Mouse (Mus musculus) MEL (cell line): ENCODE measurements at regions not wholly inside any gene's neighbourhood (a gene's known extent, or its start where the extent isn't known, plus 50 kb on each side); places are given as distances from the start of the nearest gene placed in this dataset.

Experiments used
- DNase-seq: peaks from one replicate; pipeline ENCODE4 v3.0.0; 2011; ENCODE audit warnings: low read depth, low spot score
- H3K27ac ChIP-seq: 2 replicates; pipeline ENCODE4 v1.5.1; 2012; ENCODE audit warnings: low read depth, mild to moderate bottlenecking, control low read depth, low read length, moderate library complexity; ENCODE audit not compliant: control insufficient read depth
- H3K27me3 ChIP-seq, 2 experiments: fragments of 150-350 bp in 1 of 2; sonication (generic) in 1 of 2; 2 replicates each; pipeline ENCODE4 v1.6.1; 2012; ENCODE audit warnings: low read length in 2 of 2, mild to moderate bottlenecking in 2 of 2, improper control_type of control experiment in 1 of 2, moderate library complexity in 1 of 2; ENCODE audit not compliant: insufficient read depth in 2 of 2, control insufficient read depth in 1 of 2
- H3K36me3 ChIP-seq, 2 experiments: 2 replicates each; pipeline ENCODE4 v1.6.1; 2012 to 2014; ENCODE audit warnings: low read length in 2 of 2, improper control_type of control experiment in 1 of 2, inconsistent platforms in 1 of 2, mild to moderate bottlenecking in 1 of 2; ENCODE audit not compliant: insufficient read depth in 2 of 2, control insufficient read depth in 1 of 2
- H3K4me1 ChIP-seq, 2 experiments: fragments of 150-350 bp in 1 of 2; sonication (generic) in 1 of 2; 2 replicates each; pipeline ENCODE4 v1.6.1; 2012; ENCODE audit warnings: low read length in 2 of 2, improper control_type of control experiment in 1 of 2, mild to moderate bottlenecking in 1 of 2; ENCODE audit not compliant: insufficient read depth in 2 of 2, control insufficient read depth in 1 of 2
- H3K4me3 ChIP-seq, 2 experiments: fragments of 150-350 bp in 1 of 2; sonication (generic) in 1 of 2; 2 replicates each; pipeline ENCODE4 v1.5.1; 2012; ENCODE audit warnings: low read depth in 2 of 2, low read length in 2 of 2, mild to moderate bottlenecking in 2 of 2, moderate library complexity in 2 of 2, control low read depth in 1 of 2, improper control_type of control experiment in 1 of 2; ENCODE audit not compliant: control insufficient read depth in 1 of 2, insufficient read depth in 1 of 2
- H3K79me2 ChIP-seq: 2 replicates; pipeline ENCODE4 v1.6.1; 2012; ENCODE audit warnings: mild to moderate bottlenecking, low read length, moderate library complexity; ENCODE audit not compliant: control insufficient read depth, poor library complexity, insufficient read depth
- H3K9ac ChIP-seq: 2 replicates; pipeline ENCODE4 v1.6.1; 2012; ENCODE audit warnings: low read depth, mild to moderate bottlenecking, control low read depth, low read length, moderate library complexity; ENCODE audit not compliant: control insufficient read depth, poor library complexity, severe bottlenecking
- H3K9me3 ChIP-seq: fragments of 150-350 bp; sonication (generic); replicated peaks from 2 replicates; pipeline ENCODE4 v1.6.1; 2012; ENCODE audit warnings: mild to moderate bottlenecking, low read length, improper control_type of control experiment, moderate library complexity; ENCODE audit not compliant: insufficient read depth
- CTCF ChIP-seq, 3 experiments: IDR thresholded peaks in 2 of 3; conservative IDR thresholded peaks in 1 of 3; 2 replicates each; pipeline ENCODE4 v1.5.1; 2011 to 2012; ENCODE audit warnings: low read length in 3 of 3, low read depth in 2 of 3, mild to moderate bottlenecking in 2 of 3, improper control_type of control experiment in 1 of 3, inconsistent platforms in 1 of 3, mixed read lengths in 1 of 3, moderate library complexity in 1 of 3; ENCODE audit not compliant: control insufficient read depth in 1 of 3, insufficient read depth in 1 of 3, poor library complexity in 1 of 3, severe bottlenecking in 1 of 3
- ELF1 ChIP-seq: IDR thresholded peaks from 2 replicates; pipeline ENCODE4 v1.6.1; 2014; ENCODE audit warnings: low read depth, mild to moderate bottlenecking, inconsistent platforms, low read length, improper control_type of control experiment, moderate library complexity
- ETS1 ChIP-seq: IDR thresholded peaks from 2 replicates; pipeline ENCODE4 v1.6.1; 2012; ENCODE audit warnings: low read depth, mild to moderate bottlenecking, inconsistent platforms, low read length, improper control_type of control experiment, moderate library complexity
- GABPA ChIP-seq: IDR thresholded peaks from 2 replicates; pipeline ENCODE4 v1.6.1; 2012; ENCODE audit warnings: low read depth, mild to moderate bottlenecking, inconsistent platforms, low read length, improper control_type of control experiment, moderate library complexity
- GATA1 ChIP-seq: IDR thresholded peaks from 2 replicates; pipeline ENCODE4 v1.6.1; 2011; ENCODE audit warnings: low read depth, low read length, improper control_type of control experiment
- JUND ChIP-seq: IDR thresholded peaks from 2 replicates; pipeline ENCODE4 v1.6.1; 2011; ENCODE audit warnings: low read depth, mild to moderate bottlenecking, improper control_type of control experiment, low read length
- MAX ChIP-seq: IDR thresholded peaks from 2 replicates; pipeline ENCODE4 v1.6.1; 2011; ENCODE audit warnings: low read length, improper control_type of control experiment
- MXI1 ChIP-seq: IDR thresholded peaks from 2 replicates; pipeline ENCODE4 v1.6.1; 2011; ENCODE audit warnings: mild to moderate bottlenecking, low read depth, low read length, improper control_type of control experiment
- MYB ChIP-seq: IDR thresholded peaks from 2 replicates; pipeline ENCODE4 v1.6.1; 2011; ENCODE audit warnings: mild to moderate bottlenecking, low read depth, low read length, improper control_type of control experiment
- NELFE ChIP-seq: IDR thresholded peaks from 2 replicates; pipeline ENCODE4 v1.6.1; 2011; ENCODE audit warnings: low read depth, low read length, improper control_type of control experiment
- POLR2A ChIP-seq, 2 experiments: IDR thresholded peaks; 2 replicates each; pipeline ENCODE4 v1.6.1; 2011 to 2012; ENCODE audit warnings: low read length in 2 of 2, mild to moderate bottlenecking in 2 of 2, control low read depth in 1 of 2, improper control_type of control experiment in 1 of 2, low read depth in 1 of 2, moderate library complexity in 1 of 2; ENCODE audit not compliant: control insufficient read depth in 1 of 2, insufficient read depth in 1 of 2, poor library complexity in 1 of 2
- POLR2AphosphoS5 ChIP-seq: IDR thresholded peaks from 2 replicates; pipeline ENCODE4 v1.6.1; 2012; ENCODE audit warnings: low read depth, borderline replicate concordance, mild to moderate bottlenecking, inconsistent platforms, low read length, moderate library complexity, mixed read lengths
- SMC3 ChIP-seq: IDR thresholded peaks from 2 replicates; pipeline ENCODE4 v1.6.1; 2011; ENCODE audit warnings: low read depth, low read length, improper control_type of control experiment
- TBP ChIP-seq: IDR thresholded peaks from 2 replicates; pipeline ENCODE4 v1.8.0; 2011; ENCODE audit warnings: low read depth, low read length, improper control_type of control experiment
- UBTF ChIP-seq: IDR thresholded peaks from 2 replicates; pipeline ENCODE4 v1.6.1; 2012; ENCODE audit warnings: low read depth, mild to moderate bottlenecking, inconsistent platforms, low read length, improper control_type of control experiment, moderate library complexity, borderline replicate concordance; ENCODE audit not compliant: insufficient read depth
- USF1 ChIP-seq: IDR thresholded peaks from 2 replicates; pipeline ENCODE4 v1.6.1; 2014; ENCODE audit warnings: low read depth, mild to moderate bottlenecking, inconsistent platforms, low read length, improper control_type of control experiment, moderate library complexity
- ZC3H11A ChIP-seq: IDR thresholded peaks from 2 replicates; pipeline ENCODE4 v1.6.1; 2012; ENCODE audit warnings: low read depth, mild to moderate bottlenecking, inconsistent platforms, low read length, improper control_type of control experiment
- ZKSCAN1 ChIP-seq: IDR thresholded peaks from 2 replicates; pipeline ENCODE4 v1.6.1; 2012; ENCODE audit warnings: low read depth, mild to moderate bottlenecking, inconsistent platforms, low read length, improper control_type of control experiment, moderate library complexity
- ZMIZ1 ChIP-seq: IDR thresholded peaks from 2 replicates; pipeline ENCODE4 v1.6.1; 2012; ENCODE audit warnings: low read depth, mild to moderate bottlenecking, inconsistent platforms, low read length, improper control_type of control experiment, moderate library complexity
- ZNF384 ChIP-seq: IDR thresholded peaks from 2 replicates; pipeline ENCODE4 v1.6.1; 2012; ENCODE audit warnings: low read depth, mild to moderate bottlenecking, inconsistent platforms, low read length, improper control_type of control experiment

DNA sequence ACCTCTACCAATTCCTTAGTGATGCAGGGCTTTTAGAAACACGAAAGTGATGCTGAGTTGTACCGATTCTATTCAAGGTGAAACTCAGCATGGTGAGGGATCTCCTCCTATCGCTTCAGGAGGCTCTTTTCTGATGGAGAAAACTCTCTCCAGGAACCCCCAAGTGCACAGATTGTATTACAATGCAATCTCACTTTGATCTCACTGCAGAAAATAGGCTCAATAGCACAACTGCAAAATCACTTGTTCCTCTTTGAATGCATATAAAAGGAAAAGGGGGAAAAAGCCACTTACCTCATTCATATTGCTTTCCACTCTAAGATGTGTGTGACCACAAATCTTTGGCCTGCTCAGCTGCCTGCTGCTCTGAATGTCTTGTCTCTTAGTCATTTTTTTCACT is 378.5 kb downstream of the Fam84b start:
- H3K9me3 ChIP-seq: no peaks in the 10 kb centered on the region
- no peaks in the 10 kb centered on the region for H3K79me2 ChIP-seq
- TF ChIP-seq POLR2AphosphoS5 (no peak), NELFE (no peak), UBTF (no peak)
- H3K36me3 ChIP-seq: no peaks in the 10 kb centered on the region
- DNase-seq: no peak
- no peak overlapping the region for H3K4me3 ChIP-seq
- no peaks in the 10 kb centered on the region for H3K4me1 ChIP-seq
- H3K27ac ChIP-seq: no peak overlapping the region
- no peak overlapping the region for H3K9ac ChIP-seq
- no peaks in the 10 kb centered on the region for H3K27me3 ChIP-seq

- Histone ChIP-seq H3K79me2 (no peaks in the 10 kb centered on the region), H3K4me1 (no peaks in the 10 kb centered on the region), H3K36me3 (no peaks in the 10 kb centered on the region), H3K9ac (no peak overlapping the region), H3K4me3 (no peak overlapping the region), H3K27me3 (no peaks in the 10 kb centered on the region), H3K9me3 (no peaks in the 10 kb centered on the region), H3K27ac (no peak overlapping the region)
- TF ChIP-seq ZMIZ1: no peak
- no peak for TF ChIP-seq MYB
- no peak for TF ChIP-seq ZC3H11A
- TF ChIP-seq NELFE: no peak
- no peak for TF ChIP-seq MXI1
- no peak for TF ChIP-seq SMC3
- TF ChIP-seq ZKSCAN1: no peak
- TF ChIP-seq USF1: no peak
- no peak for TF ChIP-seq POLR2AphosphoS5
- TF ChIP-seq GATA1: no peak
- no peak for TF ChIP-seq JUND
- no peak for TF ChIP-seq POLR2A (IDR thresholded peaks at IDR 0.05; ENCODE audit: control insufficient read depth in 1 of 2, insufficient read depth in 1 of 2, low read depth in 1 of 2, low read length in 2 of 2, poor library complexity in 1 of 2)
- TF ChIP-seq TBP: no peak
- no peak for TF ChIP-seq CTCF (IDR thresholded peaks at IDR 0.05 in 2 of 3, conservative IDR thresholded peaks at IDR 0.05 in 1 of 3; ENCODE audit: control insufficient read depth in 1 of 3, insufficient read depth in 1 of 3, low read depth in 2 of 3, low read length in 3 of 3, poor library complexity in 1 of 3, severe bottlenecking in 1 of 3)
- DNase-seq: no peak
Measured at GRCm38 (mm10) chr15:60431916-60432315, 415.5 kb upstream of the 4933412E24Rik start.

DNA sequence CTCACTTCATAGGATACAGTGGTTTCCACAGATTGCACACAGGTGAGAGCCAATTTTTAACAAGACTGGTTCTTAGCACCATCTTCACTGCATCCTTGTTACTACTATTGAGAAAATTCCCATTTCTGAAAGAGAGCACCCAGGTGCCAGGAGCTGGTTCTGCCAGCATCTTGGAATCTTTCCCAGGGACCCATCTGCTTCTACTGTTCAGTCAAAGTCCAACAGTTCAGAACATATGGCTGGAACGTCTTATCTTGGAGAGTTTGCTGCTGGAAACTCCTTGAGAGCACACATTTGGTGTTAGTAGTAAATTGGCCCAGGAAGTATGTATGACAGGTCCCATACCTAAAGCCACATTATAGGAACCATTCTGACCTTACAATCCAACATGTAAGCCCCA is 402.7 kb upstream of the 4933412E24Rik start:
- no peaks in the 10 kb centered on the region for H3K79me2 ChIP-seq
- no peaks in the 10 kb centered on the region for H3K27me3 ChIP-seq
- no peak overlapping the region for H3K4me3 ChIP-seq
- TF ChIP-seq MXI1 (no peak), ZNF384 (no peak), ELF1 (no peak), SMC3 (no peak), MAX (no peak), ETS1 (no peak), GABPA (no peak)
- no peak for DNase-seq
- H3K36me3 ChIP-seq: no peaks in the 10 kb centered on the region
- H3K9ac ChIP-seq: no peak overlapping the region
- no peaks in the 10 kb centered on the region for H3K4me1 ChIP-seq
- H3K27ac ChIP-seq: no peak overlapping the region
- no peaks in the 10 kb centered on the region for H3K9me3 ChIP-seq
